ENCODE assay signal across 24 mouse cellular contexts in the genomic region with DNA sequence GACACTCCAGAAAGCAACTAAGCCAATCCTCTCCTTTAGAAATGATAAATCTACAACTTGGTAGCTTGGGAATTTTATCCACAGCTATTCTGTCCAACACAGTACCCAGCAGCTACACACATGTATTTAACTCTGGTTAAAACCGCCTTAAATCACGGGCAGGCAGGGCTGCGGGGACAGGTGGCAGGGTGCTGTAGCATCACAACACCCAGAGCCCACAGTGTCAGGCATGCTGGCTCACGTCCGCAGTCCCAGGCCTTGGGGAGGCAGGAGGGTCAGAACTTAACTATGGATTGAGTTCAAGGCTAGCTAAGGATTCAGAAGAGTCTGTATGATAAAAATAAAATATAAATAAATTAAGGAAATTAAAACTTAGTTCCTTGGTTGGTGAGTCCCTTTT. TPM values are rescaled to one million over a fixed set of nuclear protein-coding genes. Genes with fewer than 3 reads are reported as not detected.
DNase-seq lines count a peak whose midpoint lies in the region; ATAC-seq lines count a peak whose summit lies in the region.
"Had no signal": no experiment of that assay in that cellular context is flagged by ENCODE, and none has a peak within 500 bp of the region (broad histone marks: within the 10 kb centered on the region; RNA-seq: fewer than 3 reads in every experiment).

No protein-coding gene starts in this region.

- no peaks in the 10 kb centered on the region for H3K9me3 ChIP-seq in midbrain, embryonic 11.5 days (ENCODE audit: control insufficient read depth, low read length)
- H3K9me3 ChIP-seq in midbrain, embryonic 15.5 days = no peaks in the 10 kb centered on the region
- H3K9me3 ChIP-seq: embryonic facial prominence, embryonic 10.5 days; heart, embryonic 12.5 days had no signal

- H3K4me3 ChIP-seq in midbrain, embryonic 11.5 days (ENCODE audit: low read depth, low read length) = no peak overlapping the region
- H3K4me3 ChIP-seq in midbrain, embryonic 15.5 days = no peak overlapping the region
- H3K4me3 ChIP-seq: embryonic facial prominence, embryonic 10.5 days; forebrain, embryonic 13.5 days; heart, embryonic 12.5 days; hindbrain, embryonic 10.5 days had no signal

- H3K27me3 ChIP-seq in midbrain, embryonic 11.5 days (ENCODE audit: control insufficient read depth, insufficient read depth, low read length) = no peaks in the 10 kb centered on the region
- no peaks in the 10 kb centered on the region for H3K27me3 ChIP-seq in midbrain, embryonic 15.5 days (replicated peaks)
- H3K27me3 ChIP-seq: forebrain, embryonic 13.5 days; heart, embryonic 12.5 days had no signal

- H3K9ac ChIP-seq in midbrain, embryonic 11.5 days (ENCODE audit: low read length) = no peak overlapping the region
- H3K9ac ChIP-seq in midbrain, embryonic 15.5 days = no peak overlapping the region
- H3K9ac ChIP-seq: forebrain, embryonic 13.5 days; forebrain, postnatal 0 days; heart, embryonic 12.5 days; hindbrain, embryonic 14.5 days had no signal

- ATAC-seq in midbrain, embryonic 11.5 days (ENCODE audit: low FRiP score) = no peak
- ATAC-seq in midbrain, embryonic 15.5 days (replicated peaks) = no peak
- ATAC-seq: activated CD4-positive, CD25-positive, alpha-beta regulatory T cell, adult 4 months; forebrain, embryonic 13.5 days; forebrain, postnatal 0 days had no signal

- DNase-seq in adrenal gland, adult 2 months = peak; percentile 78
- no peak for DNase-seq in adrenal gland, postnatal 4 days (ENCODE audit: low spot score in 2 of 2)
- peak; percentile 47 for DNase-seq in midbrain, embryonic 11.5 days (ENCODE audit: low spot score, missing footprints)
- peak; percentile 18 for DNase-seq in T-cell, adult 2 months (ENCODE audit: low spot score)
- peak; percentile 62 for DNase-seq in thymus, postnatal 4 days
- no peak for DNase-seq in heart, adult 18-20 months
- DNase-seq: cerebellum, adult 18-20 months; cerebellum, adult 9-11 months; forebrain, postnatal 0 days; gastrocnemius, postnatal 14 days had no signal

- H3K4me1 ChIP-seq in midbrain, embryonic 11.5 days (ENCODE audit: control insufficient read depth, insufficient read depth, low read length) = peaks cover 2% of the 10 kb centered on the region; the same call in 1 of the 2 replicates
- H3K4me1 ChIP-seq in midbrain, embryonic 15.5 days = peaks cover 17% of the 10 kb centered on the region

- no peak overlapping the region for H3K27ac ChIP-seq in midbrain, embryonic 11.5 days (ENCODE audit: low read depth, low read length)
- H3K27ac ChIP-seq in midbrain, embryonic 15.5 days = no peak overlapping the region
- H3K27ac ChIP-seq: embryonic facial prominence, embryonic 10.5 days; forebrain, embryonic 13.5 days; hindbrain, embryonic 10.5 days; hindbrain, embryonic 14.5 days had no signal

- H3K36me3 ChIP-seq in midbrain, embryonic 11.5 days (ENCODE audit: control insufficient read depth, insufficient read depth, low read length) = peaks cover 9% of the 10 kb centered on the region
- H3K36me3 ChIP-seq in midbrain, embryonic 15.5 days (replicated peaks) = peaks cover 14% of the 10 kb centered on the region

- H3K4me2 ChIP-seq in midbrain, embryonic 11.5 days = no peak overlapping the region
- no peak overlapping the region for H3K4me2 ChIP-seq in midbrain, embryonic 15.5 days
- H3K4me2 ChIP-seq: forebrain, embryonic 13.5 days; heart, embryonic 12.5 days; hindbrain, embryonic 14.5 days had no signal

- 90% methylated on average over 5 of the region's 5 CpGs for WGBS in midbrain, embryonic 11.5 days
- 88% methylated on average over 5 of the region's 5 CpGs for WGBS in midbrain, embryonic 15.5 days

RNA-seq across cellular contexts. Expression of gene Dad1, which starts 17.0 kb away (rescaled TPM):
- 100 to 1,000 TPM; 385 to 398 TPM for total RNA-seq in adrenal gland, adult 2 months (2021)
- polyA plus RNA-seq in adrenal gland, adult 2 months (2012; rRNA removed) = 1,369 and 1,819 TPM in 2 replicates
- 100 to 1,000 TPM; 195 to 211 TPM for total RNA-seq in adrenal gland, postnatal 4 days (2021)
- polyA plus RNA-seq in midbrain, embryonic 11.5 days (2014; fragmentation: Nextera tagmentation; extraction: Ambion mirVana) = 229 and 237 TPM in 2 replicates
- 329 and 335 TPM in 2 replicates for polyA plus RNA-seq in midbrain, embryonic 15.5 days (2015; fragmentation: Nextera tagmentation; extraction: Ambion mirVana)
- 100 to 1,000 TPM; 107 to 112 TPM for total RNA-seq in heart, adult 18-20 months (2021)

RNA-seq across cellular contexts. Expression of gene Abhd4, which starts 17.1 kb away (rescaled TPM):
- total RNA-seq in adrenal gland, adult 2 months (2021) = 100 to 1,000 TPM; 490 to 694 TPM
- polyA plus RNA-seq in adrenal gland, adult 2 months (2012; rRNA removed) = 397 and 541 TPM in 2 replicates
- total RNA-seq in adrenal gland, postnatal 4 days (2021) = 100 to 1,000 TPM; 351 to 353 TPM
- polyA plus RNA-seq in midbrain, embryonic 11.5 days (2014; fragmentation: Nextera tagmentation; extraction: Ambion mirVana) = 38.3 and 38.4 TPM in 2 replicates
- polyA plus RNA-seq in midbrain, embryonic 15.5 days (2015; fragmentation: Nextera tagmentation; extraction: Ambion mirVana) = 45.9 and 53.2 TPM in 2 replicates
- 10 to 100 TPM; 38.2 to 43.4 TPM for total RNA-seq in heart, adult 18-20 months (2021)

RNA-seq across cellular contexts. Expression of gene Olfr49, which starts 47.9 kb away (rescaled TPM):
- not detected for total RNA-seq in adrenal gland, adult 2 months (2021)
- 0.01 TPM in 1 of 2 replicates, not detected in the other for polyA plus RNA-seq in adrenal gland, adult 2 months (2012; rRNA removed)
- not detected for total RNA-seq in adrenal gland, postnatal 4 days (2021)
- polyA plus RNA-seq in midbrain, embryonic 11.5 days (2014; fragmentation: Nextera tagmentation; extraction: Ambion mirVana) = not detected in 2 replicates
- polyA plus RNA-seq in midbrain, embryonic 15.5 days (2015; fragmentation: Nextera tagmentation; extraction: Ambion mirVana) = not detected in 2 replicates
- total RNA-seq in heart, adult 18-20 months (2021) = not detected
- total RNA-seq: forebrain, postnatal 0 days; gastrocnemius, adult 18-20 months; gastrocnemius, postnatal 14 days; heart, adult 8-10 months; heart, postnatal 25 days; MEL had no signal
- polyA plus RNA-seq: C2C12; embryonic facial prominence, embryonic 10.5 days; forebrain, embryonic 13.5 days; forebrain, postnatal 0 days; gonadal fat pad, adult 2 months; heart, embryonic 12.5 days; heart, embryonic 16.5 days; hindbrain, embryonic 10.5 days; hindbrain, embryonic 14.5 days had no signal

Comparison
In these comparisons a context has a peak if more than half of its experiments do, and no peak if none do; other contexts are left out.
1. DNase-seq: peak in adrenal gland, adult 2 months (single experiment), midbrain, embryonic 11.5 days (single experiment), T-cell, adult 2 months (single experiment) and thymus, postnatal 4 days (single experiment); none in adrenal gland, postnatal 4 days (0 of 2) and heart, adult 18-20 months (0 of 2).
2. RNA of gene Abhd4, which starts 17.1 kb away (total RNA-seq): 490 to 694 TPM in adrenal gland, adult 2 months and 351 to 353 TPM in adrenal gland, postnatal 4 days; 38.2 to 43.4 TPM in heart, adult 18-20 months; every median in the first group is over 4 times any median in the second.